Mouse (Mus musculus) stomach, embryonic 16.5 days (tissue): ENCODE data around the gene Abtb2. TPM values are rescaled to one million over a fixed set of nuclear protein-coding genes. Genes with fewer than 3 reads are reported as not detected.

Experiments used
- ATAC-seq: fragments of 200-750 bp; cut with Nextera tagmentation; 2 replicates; pipeline ENCODE4 v1.8.0; 2017; ENCODE audit warnings: moderate number of reproducible peaks, moderate TSS enrichment; ENCODE audit not compliant: insufficient read depth, low FRiP score
- H3K27ac ChIP-seq: fragments of 300-500 bp; sonication (generic); 2 replicates; pipeline ENCODE4 v1.5.1; 2014; ENCODE audit warnings: low read length
- H3K27me3 ChIP-seq: fragments of 300-500 bp; sonication (generic); 2 replicates; pipeline ENCODE4 v1.6.1; 2014; ENCODE audit warnings: low read length, control low read depth, mixed read lengths; ENCODE audit not compliant: control insufficient read depth, insufficient read depth
- H3K36me3 ChIP-seq: fragments of 300-500 bp; sonication (generic); 2 replicates; pipeline ENCODE4 v1.6.1; 2014; ENCODE audit warnings: low read length; ENCODE audit not compliant: control insufficient read depth, insufficient read depth
- H3K4me1 ChIP-seq: fragments of 300-500 bp; sonication (generic); 2 replicates; pipeline ENCODE4 v1.6.1; 2014; ENCODE audit warnings: low read length, control low read depth, mixed read lengths; ENCODE audit not compliant: control insufficient read depth, insufficient read depth
- H3K4me2 ChIP-seq: fragments of 300-500 bp; sonication (generic); 2 replicates; pipeline ENCODE4 v1.6.1; 2014; ENCODE audit warnings: low read depth, low read length, mixed read lengths
- H3K4me3 ChIP-seq: fragments of 300-500 bp; sonication (generic); replicated peaks from 2 replicates; pipeline ENCODE4 v1.5.1; 2014; ENCODE audit warnings: mild to moderate bottlenecking, low read length
- H3K9ac ChIP-seq: fragments of 300-500 bp; sonication (generic); 2 replicates; pipeline ENCODE4 v1.6.1; 2014; ENCODE audit warnings: low read length
- H3K9me3 ChIP-seq: fragments of 300-500 bp; sonication (generic); replicated peaks from 2 replicates; pipeline ENCODE4 v1.6.1; 2016; ENCODE audit warnings: low read length, control low read depth; ENCODE audit not compliant: control insufficient read depth
- WGBS: fragments of 180-500 bp; shearing (Covaris S2); extraction: QIAGEN DNeasy Blood & Tissue Kit; methylation state at CpG from one replicate; pipeline ENCODE4 v1.1.7; 2014; 5-methylcytosine and 5-hydroxymethylcytosine counted together
- polyA plus RNA-seq: library from polyadenylated mRNA; unstranded; fragments of >200 nt; fragmentation: Nextera tagmentation; extraction: Ambion mirVana; gene quantifications from 2 replicates; pipeline ENCODE4 v1.2.1, GENCODE M21; 2015

Gene Abtb2
- polyA plus RNA-seq, 1 experiment from 2014 or later, result 5.3 TPM

DNA sequence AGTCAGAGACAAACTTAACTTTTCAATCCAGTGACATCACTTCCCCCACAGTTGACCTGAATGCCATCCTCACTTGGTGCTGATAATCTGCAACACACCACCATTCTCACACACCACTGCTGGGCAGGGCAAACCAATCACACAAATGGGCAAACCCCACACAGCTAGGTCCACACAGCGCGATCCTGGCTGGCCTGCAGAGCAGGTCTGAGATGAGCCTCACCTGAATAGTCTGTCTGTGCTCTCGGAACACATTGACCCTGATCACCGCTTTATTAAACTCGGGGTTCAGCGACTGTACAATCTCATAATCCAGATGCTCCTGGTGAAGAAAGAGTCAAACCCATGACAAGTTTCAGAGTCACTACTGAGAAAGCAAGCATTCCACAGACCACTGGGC lies 176.7 kb downstream of the Abtb2 start:
- 95% methylated on average over 6 of the region's 6 CpGs for WGBS
- H3K9ac ChIP-seq, result no peak overlapping the region
- no peak for ATAC-seq
- H3K4me3 ChIP-seq, result no peak overlapping the region
- no peak overlapping the region for H3K4me2 ChIP-seq
- H3K9me3 ChIP-seq, result no peaks in the 10 kb centered on the region
- H3K27ac ChIP-seq, result no peak overlapping the region
- 0 out of 2 replicates have a peak, but pooled peaks cover 6% of the 10 kb centered on the region for H3K36me3 ChIP-seq
- H3K27me3 ChIP-seq, result no peaks in the 10 kb centered on the region
- H3K4me1 ChIP-seq, result no peaks in the 10 kb centered on the region

DNA sequence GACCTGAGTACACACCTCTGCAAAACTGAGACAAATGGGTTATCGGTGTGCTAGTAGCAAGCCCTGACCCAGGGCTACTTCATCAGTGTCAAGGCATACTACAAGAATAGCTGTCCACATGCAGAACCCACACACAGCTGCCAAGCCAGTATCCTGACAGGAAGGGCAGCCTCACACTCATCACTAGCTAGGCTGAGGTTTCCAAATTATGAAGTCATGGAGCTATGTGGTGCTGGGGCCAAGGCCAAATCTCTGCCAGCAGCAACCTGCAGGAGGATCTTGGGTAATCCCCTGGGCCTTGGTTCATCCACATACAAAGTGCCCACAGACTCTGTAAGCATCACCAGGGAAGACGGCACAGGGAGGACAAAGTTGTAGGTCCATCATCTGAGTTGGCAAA lies 177.4 kb downstream of the Abtb2 start:
- Histone ChIP-seq H3K4me3 (no peak overlapping the region), H3K27ac (no peak overlapping the region), H3K9ac (no peak overlapping the region), H3K36me3 (0 out of 2 replicates have a peak, but pooled peaks cover 6% of the 10 kb centered on the region), H3K27me3 (no peaks in the 10 kb centered on the region), H3K4me1 (no peaks in the 10 kb centered on the region), H3K4me2 (no peak overlapping the region), H3K9me3 (no peaks in the 10 kb centered on the region)
- WGBS, result 87% methylated on average over 2 of the region's 2 CpGs
- no peak for ATAC-seq

DNA sequence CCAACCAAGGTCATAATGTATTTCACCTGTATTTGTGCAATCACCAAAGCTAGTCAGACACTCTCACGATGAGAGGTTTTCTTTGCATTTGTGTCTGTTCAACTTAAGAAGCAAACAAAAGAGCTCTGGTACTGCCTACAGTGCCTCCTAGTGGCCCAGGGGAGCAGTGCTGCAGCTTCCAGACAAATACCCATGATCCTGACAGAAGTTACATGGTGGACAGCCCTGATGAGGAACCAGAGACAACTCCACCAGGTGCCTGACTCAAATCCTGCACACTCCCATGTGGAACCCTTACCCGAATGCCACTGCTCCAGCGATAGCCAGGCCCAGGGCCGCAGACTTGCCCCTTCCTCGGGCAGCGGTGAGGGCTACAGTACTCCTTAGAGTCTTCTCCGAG lies 177.9 kb downstream of the Abtb2 start:
- no peak for ATAC-seq
- no peak overlapping the region for H3K27ac ChIP-seq
- 0 out of 2 replicates have a peak, but pooled peaks cover 6% of the 10 kb centered on the region for H3K36me3 ChIP-seq

DNA sequence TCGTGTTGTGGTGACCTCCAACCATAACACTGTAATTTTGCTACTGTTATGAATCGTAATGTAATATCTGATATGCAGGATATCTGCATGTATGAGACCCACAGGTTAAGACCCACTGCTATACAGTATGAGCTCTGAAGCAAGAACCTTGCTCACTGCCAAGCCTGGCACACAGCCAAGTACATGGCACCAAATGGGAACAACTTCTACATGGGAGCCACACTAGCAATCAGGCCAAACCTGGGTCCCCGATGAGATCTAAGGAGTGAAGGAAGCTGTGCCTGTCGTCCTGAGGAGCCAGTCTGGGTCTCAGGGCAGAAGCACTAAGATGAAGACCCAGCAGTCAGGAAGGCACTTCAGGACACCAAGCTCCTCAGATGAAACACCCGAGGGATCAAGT lies 179.4 kb downstream of the Abtb2 start:
- Histone ChIP-seq H3K9me3 (no peaks in the 10 kb centered on the region), H3K36me3 (no peaks in the 10 kb centered on the region), H3K27me3 (no peaks in the 10 kb centered on the region), H3K4me3 (no peak overlapping the region), H3K9ac (no peak overlapping the region), H3K27ac (no peak overlapping the region), H3K4me1 (no peaks in the 10 kb centered on the region), H3K4me2 (no peak overlapping the region)
- no peak for ATAC-seq
- 90% methylated on average over 5 of the region's 5 CpGs for WGBS

More for the DNA sequence above, 177.9 kb downstream of the Abtb2 start:
- H3K4me2 ChIP-seq, result no peak overlapping the region
- WGBS, result 81% methylated on average over 7 of the region's 7 CpGs
- no peak overlapping the region for H3K9ac ChIP-seq
- H3K4me3 ChIP-seq, result no peak overlapping the region
- H3K4me1 ChIP-seq, result no peaks in the 10 kb centered on the region
- no peaks in the 10 kb centered on the region for H3K9me3 ChIP-seq
- H3K27me3 ChIP-seq, result no peaks in the 10 kb centered on the region

DNA sequence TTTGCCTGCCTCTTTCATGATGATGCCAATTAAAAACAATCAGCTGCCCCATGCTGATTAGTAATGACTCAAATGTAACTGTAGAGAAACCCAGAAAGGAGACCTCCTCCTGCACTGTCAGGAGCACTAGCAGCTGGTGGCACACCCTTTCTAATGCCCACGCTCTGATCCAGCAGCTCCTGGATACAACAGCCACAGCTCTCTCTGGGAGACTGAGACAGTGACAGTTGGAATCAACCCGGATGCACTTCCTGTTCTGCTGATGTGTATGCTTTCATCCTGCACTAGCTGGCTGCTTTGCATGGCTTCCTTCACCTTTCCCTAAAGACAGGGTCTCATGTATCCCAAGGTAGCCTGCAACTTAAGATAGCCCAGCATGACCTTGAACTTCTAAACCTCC lies 180.0 kb downstream of the Abtb2 start:
- no peaks in the 10 kb centered on the region for H3K27me3 ChIP-seq
- no peak overlapping the region for H3K4me3 ChIP-seq
- no peak overlapping the region for H3K4me2 ChIP-seq
- H3K36me3 ChIP-seq, result no peaks in the 10 kb centered on the region
- no peak for ATAC-seq
- H3K9ac ChIP-seq, result no peak overlapping the region
- no peaks in the 10 kb centered on the region for H3K4me1 ChIP-seq
- no peak overlapping the region for H3K27ac ChIP-seq
- WGBS, result 83% methylated on average over 2 of the region's 2 CpGs
- no peaks in the 10 kb centered on the region for H3K9me3 ChIP-seq

DNA sequence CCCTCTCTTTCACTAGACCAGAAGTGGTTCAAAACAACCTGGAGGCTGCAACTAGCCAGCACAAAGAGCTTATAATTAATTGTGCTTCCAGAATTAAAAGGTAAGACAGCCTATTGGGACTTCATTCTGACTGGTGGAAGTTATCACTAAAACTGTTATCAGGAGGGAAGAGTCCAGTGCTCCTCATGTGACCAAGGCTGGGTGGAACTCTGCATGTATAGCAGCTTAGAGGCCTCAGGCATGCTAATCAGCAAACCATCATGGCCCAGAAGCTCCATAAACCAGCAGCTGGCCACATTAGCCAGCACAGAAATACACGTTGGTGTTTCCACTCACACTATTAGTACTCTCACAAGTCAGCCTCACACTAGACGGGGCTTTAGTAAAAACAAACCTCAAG lies 180.7 kb downstream of the Abtb2 start:
- no peaks in the 10 kb centered on the region for H3K4me1 ChIP-seq
- no peak overlapping the region for H3K4me3 ChIP-seq
- H3K9ac ChIP-seq, result no peak overlapping the region
- H3K27me3 ChIP-seq, result no peaks in the 10 kb centered on the region
- no peaks in the 10 kb centered on the region for H3K36me3 ChIP-seq
- H3K4me2 ChIP-seq, result no peak overlapping the region
- WGBS, result 88% methylated on average over 2 of the region's 2 CpGs
- no peak for ATAC-seq
- no peak overlapping the region for H3K27ac ChIP-seq
- H3K9me3 ChIP-seq, result no peaks in the 10 kb centered on the region

DNA sequence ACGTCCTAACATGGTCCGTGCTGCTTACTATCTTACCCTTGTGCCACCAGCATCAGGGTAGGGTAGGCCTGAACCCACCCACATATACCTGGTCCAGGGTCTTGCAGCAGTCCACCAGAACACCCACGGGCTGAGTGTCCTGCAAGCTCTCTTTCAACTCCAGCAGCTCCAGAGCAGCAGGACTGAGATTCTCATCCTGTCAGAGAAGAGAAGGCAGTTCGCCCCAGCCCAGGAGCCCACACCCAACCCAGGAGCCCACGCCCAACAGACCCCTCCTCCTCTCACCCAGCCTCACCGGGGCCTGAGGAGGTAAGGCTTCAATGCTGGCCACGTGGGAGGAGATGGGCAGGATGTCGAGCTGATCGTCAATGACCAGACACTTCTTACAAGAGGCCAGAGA lies 181.8 kb downstream of the Abtb2 start:
- H3K9me3 ChIP-seq, result no peaks in the 10 kb centered on the region
- H3K9ac ChIP-seq, result no peak overlapping the region
- no peak overlapping the region for H3K4me3 ChIP-seq
- no peak for ATAC-seq
- no peaks in the 10 kb centered on the region for H3K27me3 ChIP-seq
- no peaks in the 10 kb centered on the region for H3K36me3 ChIP-seq
- no peak overlapping the region for H3K4me2 ChIP-seq
- H3K4me1 ChIP-seq, result no peaks in the 10 kb centered on the region
- WGBS, result 88% methylated on average over 9 of the region's 9 CpGs
- no peak overlapping the region for H3K27ac ChIP-seq

DNA sequence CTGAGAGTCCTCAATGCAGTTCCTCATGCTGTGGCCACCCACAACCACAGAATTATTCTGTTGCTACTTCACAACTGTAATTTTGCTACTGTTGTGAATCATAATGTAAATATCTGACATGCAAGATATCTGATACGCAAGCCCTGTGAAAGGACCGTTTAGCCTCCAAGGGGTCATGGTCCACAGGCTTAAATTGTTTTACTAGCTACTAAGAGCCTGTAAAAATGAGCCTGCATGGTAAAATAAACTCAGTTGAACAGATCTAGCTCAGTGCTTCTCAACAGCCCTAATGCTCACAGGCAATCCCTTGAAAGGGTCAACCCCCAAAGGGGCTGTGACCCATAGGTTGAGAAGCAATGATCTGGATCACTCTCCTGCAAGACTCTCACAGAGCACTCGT lies 183.0 kb downstream of the Abtb2 start:
- Histone ChIP-seq H3K9me3 (no peaks in the 10 kb centered on the region), H3K36me3 (no peaks in the 10 kb centered on the region), H3K4me2 (no peak overlapping the region), H3K4me3 (no peak overlapping the region), H3K9ac (no peak overlapping the region), H3K4me1 (no peaks in the 10 kb centered on the region), H3K27me3 (no peaks in the 10 kb centered on the region), H3K27ac (no peak overlapping the region)
- WGBS, result 72% methylated on average over 3 of the region's 3 CpGs
- no peak for ATAC-seq

DNA sequence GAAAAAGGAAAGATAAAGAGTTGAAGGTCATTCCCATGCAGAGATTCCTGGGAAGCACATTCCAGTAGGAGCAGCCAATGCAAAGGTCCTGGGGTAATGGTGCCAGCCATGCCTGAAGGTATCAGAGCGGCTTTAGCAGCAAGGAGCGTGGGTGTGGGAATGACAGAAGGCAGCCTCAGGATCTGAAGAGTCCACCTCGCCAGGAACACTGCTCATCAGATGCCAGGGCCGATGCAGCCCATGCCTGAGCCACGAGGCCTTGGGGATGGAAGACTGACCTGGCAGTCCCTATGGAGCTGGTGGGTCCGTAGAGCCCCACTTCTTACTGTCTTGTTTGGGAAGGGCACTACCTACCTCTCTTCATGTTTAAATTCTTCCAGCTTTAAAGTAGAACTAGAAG lies 185.7 kb downstream of the Abtb2 start:
- Histone ChIP-seq H3K9me3 (no peaks in the 10 kb centered on the region), H3K9ac (no peak overlapping the region), H3K4me1 (no peaks in the 10 kb centered on the region), H3K36me3 (no peaks in the 10 kb centered on the region), H3K27ac (no peak overlapping the region), H3K4me2 (no peak overlapping the region), H3K4me3 (no peak overlapping the region), H3K27me3 (no peaks in the 10 kb centered on the region)
- ATAC-seq, result no peak
- WGBS, result 86% methylated on average over 6 of the region's 6 CpGs

DNA sequence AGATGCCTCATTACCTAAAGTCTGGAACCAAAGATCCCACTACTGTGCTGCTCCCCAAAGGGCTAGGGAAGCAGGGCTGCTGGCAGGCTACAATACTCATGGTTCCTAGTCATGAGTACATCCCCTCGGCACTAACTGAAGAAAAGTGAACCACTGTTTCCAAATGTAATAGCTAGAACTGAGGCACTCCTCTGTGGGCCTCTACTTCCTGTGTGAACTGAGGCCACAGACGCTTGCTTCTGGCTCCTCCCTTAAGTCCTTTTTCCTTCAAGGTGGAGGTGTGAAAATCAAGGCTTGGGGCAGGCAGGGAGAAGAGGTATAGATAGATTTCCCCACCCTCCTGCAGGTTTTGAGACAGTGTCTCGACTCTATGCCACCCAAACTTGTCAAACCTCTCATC lies 188.5 kb downstream of the Abtb2 start:
- Histone ChIP-seq H3K4me2 (no peak overlapping the region), H3K4me3 (no peak overlapping the region), H3K9ac (no peak overlapping the region), H3K27ac (no peak overlapping the region), H3K4me1 (no peaks in the 10 kb centered on the region), H3K27me3 (no peaks in the 10 kb centered on the region), H3K9me3 (no peaks in the 10 kb centered on the region), H3K36me3 (no peaks in the 10 kb centered on the region)
- ATAC-seq, result no peak
- 81% methylated on average over 3 of the region's 3 CpGs for WGBS
